Mouse (Mus musculus) heart, adult 8-10 months (tissue): Measurements from ENCODE around the gene Mtg2. TPM values are rescaled to one million over a fixed set of nuclear protein-coding genes. Genes with fewer than 3 reads are reported as not detected.
A peak's percentile ranks its signal among the peaks of the same experiment; 100 is the strongest.

Experiments used
- DNase-seq: peaks from one replicate; pipeline ENCODE4 v3.0.0; 2022; ENCODE audit warnings: low spot score
- total RNA-seq, 4 experiments: library from RNA; stranded (reverse); gene quantifications; 2 replicates each; pipeline ENCODE4 v1.2.4; 2022

Mtg2 gene
- total RNA-seq, 4 experiments from 2014 or later, result 29.1 to 34.0 (median 30.1) TPM

DNA sequence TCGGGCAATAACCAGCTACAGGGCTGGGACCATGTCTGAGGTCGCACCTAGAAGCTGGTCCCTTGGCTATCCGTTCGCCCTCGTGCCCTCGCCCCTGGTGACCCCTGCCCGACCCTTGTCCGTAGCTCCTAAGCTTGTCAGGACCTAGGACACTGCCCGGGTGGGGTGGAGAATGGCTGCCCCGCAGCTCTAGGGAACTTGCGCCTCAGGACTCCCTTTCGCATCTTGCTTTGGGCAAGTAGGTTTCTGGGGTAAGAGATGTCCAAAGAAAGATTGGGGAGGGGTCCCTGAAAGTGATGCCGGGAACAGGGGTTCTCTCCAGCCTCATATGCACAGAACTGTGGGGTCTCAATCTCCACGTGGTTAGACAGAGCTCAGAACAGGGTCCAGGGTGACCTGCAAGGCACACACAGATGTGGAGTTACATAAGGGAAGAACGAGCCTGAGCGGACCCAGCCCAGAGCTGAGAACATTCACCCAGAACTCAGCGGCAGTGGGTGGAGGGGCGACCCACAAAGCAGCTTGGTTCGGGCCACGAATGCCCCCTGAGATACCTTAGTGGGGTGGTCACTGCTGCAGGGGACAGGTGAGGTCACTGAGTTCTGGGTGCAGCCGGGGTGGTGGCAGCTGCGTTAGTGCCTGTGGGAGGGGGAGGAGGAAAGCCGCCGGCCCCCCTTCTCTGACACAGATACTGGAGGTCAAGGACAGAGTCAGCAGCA lies 34.4 kb downstream of the Mtg2 start:
- DNase-seq, result no peak

DNA sequence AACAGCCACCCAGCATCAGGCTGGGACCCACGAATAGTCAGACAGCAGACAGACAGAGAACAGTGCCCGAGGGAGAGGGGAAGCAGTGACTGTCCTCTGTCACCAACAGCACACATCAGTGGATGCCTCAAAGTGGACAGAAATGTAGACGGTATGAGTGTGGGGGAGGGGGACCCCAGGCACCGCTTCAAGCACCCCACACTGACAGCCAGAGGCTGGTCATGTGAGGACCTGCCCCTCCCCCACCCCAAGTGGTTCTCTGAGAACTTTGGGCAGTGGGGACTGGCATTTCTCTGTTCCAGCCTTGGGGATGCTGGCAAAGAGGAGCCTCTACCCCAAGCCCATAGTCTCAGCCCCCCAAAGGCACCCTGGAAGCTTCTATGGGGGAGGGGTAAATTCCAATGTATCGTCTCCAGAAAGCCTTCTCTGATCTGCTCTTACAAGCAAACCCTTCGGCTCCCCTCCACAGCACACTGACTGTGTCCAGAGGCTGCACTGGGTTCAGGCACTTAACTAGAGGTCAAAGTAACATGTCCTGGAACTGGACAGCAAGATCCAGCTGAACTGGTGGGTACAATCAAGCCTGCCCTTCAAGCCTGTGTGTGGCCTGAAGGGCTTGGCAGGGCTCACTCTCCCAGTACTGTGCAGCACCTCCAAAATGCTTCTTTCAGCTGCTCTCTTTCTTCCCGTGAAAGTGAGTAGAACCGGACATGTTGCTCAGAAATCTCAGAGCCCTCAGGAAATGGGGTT lies 35.2 kb downstream of the Mtg2 start:
- DNase-seq, result no peak

DNA sequence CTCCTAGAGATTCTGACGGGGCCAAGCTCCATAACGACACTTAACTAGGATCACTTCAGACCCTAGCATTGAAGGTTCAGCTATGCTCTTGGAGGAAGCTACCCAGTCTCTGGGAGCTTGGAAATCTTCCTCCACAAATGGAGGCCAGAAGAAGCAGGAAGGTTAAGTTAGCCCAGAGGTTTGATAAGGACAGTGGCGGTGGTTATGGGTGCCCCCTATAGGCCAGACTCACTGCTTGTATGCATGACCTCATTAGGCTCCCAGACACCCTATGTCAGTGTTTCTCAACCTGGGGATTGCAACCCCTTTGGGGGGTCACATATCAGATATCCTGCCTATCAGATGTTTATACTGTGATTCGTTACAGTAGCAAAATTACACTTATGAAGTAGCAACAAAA lies 36.7 kb downstream of the Mtg2 start:
- no peak for DNase-seq

DNA sequence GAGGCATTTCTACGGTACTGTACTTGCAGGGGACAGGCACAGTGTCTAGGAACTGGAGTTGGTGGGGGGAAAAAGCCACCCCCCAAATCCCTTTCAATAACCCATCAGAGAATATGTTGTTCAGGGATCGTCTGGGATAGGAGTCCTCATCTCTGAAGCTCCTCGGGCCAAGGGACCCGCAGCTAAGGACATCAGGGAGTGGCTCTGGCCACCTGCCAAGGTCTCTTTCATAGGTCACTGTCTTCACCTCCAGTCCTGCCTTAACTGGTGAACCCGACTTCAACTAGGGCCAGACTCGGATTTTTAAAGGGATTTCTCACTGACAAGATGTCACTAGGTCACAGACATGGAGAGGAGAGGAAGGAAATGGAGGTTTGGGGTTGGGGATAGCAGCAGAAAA lies 37.9 kb downstream of the Mtg2 start:
- no peak for DNase-seq

DNA sequence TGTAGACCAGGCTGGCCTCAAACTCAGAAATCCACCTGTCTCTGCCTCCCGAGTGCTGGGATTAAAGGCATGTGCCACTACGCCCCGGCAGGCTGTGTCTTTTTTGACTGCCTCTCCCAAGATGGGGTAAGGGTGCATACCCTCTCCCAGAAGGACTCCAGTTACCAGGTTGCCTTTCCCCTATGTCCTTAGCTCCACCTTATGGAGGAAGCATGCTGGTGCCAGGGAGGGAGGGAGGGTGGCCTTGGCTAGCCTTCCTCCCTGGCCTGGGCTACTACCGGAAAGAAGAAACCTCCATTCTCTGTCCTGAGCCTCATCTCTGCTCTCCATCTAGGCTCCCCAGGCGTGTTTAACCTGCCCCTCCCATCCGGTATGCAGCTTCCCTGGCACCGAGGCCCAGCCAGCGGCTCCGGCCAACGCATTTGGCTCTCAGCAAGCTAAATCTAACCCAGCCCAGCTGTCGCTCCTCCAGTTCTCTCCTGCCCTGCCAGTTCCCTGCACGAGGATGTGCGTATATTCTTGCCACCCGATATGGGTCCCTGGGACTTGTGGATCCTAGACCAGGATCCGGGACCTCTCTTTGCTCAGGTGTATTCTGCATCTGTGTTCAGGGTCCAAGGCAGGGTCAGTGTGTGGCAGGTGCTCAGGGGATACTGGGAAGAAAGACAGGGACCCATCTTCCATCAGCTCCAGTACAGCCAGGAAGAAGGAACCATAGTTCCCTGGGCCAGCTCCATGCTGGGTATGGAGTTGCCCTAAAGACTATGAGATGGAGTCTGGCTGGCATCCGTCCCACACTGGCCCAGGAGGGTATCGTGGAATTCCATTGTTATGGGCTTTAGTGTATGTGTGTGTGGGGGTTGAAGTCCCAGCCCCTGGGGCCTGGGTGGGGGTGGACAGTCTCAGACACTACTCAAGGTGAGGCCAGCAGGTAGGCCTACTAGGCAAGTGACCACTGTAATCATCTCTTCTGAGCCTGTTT lies 43.8 kb downstream of the Mtg2 start:
- DNase-seq, result peak; percentile 71

DNA sequence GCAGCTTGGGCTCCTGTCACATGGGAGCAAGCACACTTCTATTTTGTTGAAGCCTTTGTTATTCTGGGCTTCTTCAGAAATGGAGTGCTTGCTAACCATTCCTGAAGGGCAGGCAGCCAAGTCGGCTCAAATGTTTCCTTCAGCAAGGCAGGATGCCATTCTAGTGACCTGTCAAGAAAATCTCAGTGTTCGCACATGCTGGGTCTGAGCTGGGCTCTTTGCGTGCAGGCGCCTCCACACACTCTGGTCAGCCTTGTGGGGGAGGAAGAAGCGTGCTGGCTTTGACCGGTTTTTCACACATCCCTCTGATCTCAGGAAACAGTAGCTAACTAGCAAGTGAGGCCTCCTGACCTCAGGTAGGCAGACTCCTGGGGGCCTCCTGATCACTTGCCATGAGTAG lies 44.9 kb downstream of the Mtg2 start:
- DNase-seq, result no peak

DNA sequence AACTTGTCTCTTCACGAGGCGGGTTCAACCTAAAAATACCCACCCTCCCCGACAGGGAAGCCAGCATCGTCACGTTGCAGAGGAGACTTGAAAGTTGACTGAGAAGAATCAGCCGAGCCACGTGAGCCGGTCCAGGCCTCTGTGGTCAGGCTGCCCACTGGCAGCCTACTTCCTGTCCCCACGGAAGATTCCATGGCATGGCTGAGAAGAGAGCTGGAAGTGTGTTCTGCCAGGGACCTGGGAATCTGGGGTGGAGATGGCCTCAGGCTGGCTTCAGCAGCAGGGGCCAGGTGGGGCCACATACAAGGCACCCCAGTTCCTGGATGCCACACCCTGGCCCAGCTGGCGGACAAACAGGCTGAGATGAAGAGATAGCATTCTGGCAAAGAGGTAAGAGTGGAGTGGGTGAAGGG lies 45.7 kb downstream of the Mtg2 start:
- peak; percentile 47 for DNase-seq

DNA sequence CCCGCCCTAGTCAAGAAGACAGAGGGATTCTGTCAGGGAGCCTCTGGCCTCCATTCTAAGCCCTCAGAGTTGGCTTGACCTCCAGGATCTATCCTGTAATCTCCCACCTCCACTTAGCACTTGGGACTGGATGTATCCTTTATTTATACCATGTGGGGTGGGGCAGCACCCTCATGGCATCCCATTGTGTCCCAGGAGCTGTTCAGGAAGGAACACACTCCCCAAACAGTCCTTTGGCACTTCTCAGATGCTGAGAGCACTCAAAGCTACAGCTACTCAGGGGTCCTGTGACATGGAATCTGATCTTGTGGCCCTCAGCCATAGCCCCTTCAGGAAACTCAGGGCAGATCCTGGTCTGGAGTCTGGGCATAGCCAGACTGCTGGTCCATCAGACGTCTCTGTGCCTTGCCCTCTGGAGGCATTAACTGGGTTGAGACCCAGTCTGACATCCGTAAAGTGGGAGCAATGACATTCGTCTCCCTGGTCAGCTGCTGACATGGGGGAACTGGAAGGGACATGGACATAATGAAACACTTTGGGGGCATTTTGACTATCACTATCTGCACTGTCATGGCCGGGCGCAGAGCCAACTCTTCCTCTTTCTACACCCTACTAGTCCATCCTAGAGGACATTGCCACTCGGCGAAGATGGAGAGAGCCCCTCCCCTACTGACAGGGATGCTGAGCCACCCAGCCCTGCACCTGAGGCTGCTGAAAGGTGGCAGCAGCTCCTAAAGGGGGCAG lies 46.5 kb downstream of the Mtg2 start:
- DNase-seq, result no peak

DNA sequence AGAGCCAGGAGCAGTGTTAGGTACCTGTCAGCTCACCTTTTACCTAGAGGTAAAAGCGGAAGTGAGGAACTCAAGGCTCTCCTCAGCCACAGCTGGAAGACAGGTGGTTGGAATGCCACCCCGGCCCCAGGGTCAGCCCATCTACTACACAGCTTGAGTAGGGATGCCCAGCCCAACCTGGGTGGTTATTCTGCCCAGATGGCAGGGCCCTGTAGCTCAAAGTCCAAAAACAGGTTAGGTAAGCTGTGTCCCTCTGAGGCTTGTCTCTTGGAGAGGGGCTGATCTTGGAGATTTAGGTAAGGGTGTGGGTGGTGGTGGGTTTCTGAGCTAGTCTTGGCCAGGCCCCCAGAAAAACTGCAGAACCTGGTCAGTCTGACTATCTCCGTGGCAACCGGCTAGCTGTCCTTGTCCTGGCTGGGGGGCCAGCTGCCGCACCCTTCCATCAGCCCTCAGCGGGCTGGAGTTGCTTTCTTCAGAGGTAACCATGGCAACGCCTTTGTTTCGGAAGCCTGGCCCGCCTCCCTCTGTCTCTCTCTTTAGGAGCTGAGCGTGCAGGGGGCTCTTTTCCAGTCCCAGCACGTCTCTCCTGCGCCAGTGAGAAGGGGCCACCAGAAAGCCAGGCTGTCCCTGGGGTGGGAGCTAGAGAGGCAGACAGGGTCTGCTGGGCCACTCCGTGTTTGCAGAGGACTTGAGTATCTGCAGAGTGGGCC lies 47.3 kb downstream of the Mtg2 start:
- no peak for DNase-seq

DNA sequence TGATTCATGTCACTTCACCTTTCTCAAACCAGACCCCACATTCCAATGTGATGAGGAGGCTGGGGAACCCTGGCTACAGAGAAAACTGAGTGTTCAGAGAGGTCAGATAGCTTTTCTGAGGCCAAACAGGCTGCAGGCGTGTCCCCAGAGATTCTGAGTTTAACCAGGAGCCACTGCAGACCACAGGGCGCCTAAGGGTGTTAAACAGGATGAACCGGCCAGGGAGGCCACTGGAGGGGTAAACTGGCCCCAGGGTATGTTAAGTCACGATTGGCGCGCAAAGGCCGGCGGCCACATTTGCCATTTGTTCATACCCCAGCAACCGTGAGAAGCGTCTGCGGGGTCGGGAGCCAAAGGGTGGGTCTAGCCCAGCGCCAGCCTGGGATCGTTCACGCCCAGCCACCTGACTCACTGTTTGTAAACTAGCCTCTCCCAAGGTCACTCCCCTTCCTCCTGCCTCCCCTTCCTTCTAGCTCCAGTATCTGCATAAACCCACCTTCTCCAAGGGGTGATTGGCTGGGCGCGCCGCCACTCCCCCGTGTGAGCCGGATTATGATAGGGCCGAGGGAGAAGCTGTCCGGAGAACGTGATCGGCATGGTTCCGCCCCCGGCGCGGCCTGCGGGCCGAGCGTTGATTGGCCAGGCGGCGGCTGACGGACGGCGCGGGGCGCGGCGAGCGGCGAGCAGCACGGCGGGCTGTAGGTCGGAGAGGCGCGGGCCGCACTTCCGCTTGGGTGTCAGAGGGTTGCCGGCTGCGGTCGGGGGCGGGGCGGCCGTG lies 48.5 kb downstream of the Mtg2 start, which contains the start of gene Osbpl2:
Gene Osbpl2 (plus strand): TSS at position 646 of the 778 bp plus-strand sequence.
- peak; percentile 100 for DNase-seq

DNA sequence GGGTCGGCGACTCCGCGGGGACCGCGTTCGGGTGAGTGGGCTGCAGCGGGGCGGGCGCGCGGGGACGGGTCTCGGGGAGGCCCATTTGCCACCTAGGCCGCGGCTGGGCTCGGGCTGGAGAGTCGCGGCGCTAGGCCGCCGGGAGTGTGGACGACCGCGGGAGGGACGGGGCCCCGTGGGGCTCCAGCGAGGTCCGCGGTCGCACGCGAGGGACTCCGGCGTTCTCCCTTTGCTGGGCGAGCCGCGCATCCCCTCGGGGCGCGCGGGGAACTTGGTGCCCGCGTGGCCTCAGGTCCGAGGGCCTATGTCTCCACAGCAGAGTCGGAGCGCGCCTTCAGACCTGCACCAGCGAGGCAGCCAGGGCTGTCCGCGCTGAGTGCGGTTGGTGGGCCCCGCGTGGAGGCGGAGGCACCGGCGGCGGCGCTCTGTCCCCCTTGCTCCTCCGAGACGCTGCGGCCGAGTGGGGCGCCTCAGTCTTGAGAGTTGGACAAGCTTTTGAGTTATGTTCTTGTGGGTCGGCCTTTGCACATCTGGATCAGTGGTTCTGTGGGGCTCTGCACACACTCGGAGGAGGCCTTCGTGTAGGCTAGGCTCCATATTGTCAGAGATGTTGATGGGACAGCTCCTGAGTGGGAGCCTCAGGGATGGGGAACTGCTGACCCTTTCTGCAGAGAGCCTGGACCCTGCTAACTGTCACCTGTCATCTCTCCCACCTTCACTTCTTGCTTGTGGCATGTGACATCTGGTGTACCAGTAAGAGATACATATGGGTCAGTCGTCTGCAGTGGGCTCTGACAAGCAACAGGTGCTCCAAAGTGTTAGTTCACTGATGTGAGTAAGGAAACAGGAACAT lies 49.3 kb downstream of the Mtg2 start:
- no peak for DNase-seq

DNA sequence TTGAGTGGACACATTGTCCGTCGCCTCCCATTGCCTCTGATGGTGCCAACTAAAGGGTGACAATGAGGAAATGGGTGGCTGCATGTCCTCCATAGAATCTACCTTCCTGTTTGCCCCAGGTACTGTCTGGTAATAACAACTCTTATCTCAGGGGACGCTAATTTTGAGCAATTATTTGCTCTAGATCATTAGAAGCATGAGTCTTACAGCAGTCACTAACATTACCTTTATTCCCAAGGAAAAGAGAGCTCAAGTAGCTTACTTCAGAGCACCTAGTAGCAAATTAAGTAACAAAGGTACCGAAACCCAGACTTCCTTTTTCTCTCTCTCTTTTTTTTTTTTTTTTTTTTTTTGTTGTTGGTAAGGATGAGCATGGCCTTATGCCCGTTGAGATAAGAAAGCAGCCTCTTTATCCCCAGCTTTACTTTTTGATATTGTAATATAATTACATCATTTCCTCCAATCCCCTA lies 49.9 kb downstream of the Mtg2 start:
- DNase-seq, result no peak

DNA sequence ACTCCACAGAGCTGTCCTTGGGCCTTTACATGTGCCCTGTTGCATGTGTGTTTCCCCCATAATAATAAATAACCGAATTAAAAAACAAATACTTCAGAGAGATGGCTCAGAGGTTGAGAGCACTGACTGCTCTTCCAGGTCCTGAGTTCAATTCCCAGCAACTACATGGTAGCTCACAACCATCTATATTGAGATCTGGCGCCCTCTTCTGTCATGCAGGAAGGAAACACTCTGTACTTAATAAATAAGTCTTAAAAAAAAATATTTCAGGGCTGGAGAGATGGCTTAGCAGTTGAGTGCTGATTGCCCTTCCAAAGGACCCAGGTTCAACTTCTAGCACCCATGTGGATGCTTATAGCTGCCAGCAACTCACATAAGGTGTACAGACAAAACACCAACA lies 53.8 kb downstream of the Mtg2 start:
- no peak for DNase-seq

DNA sequence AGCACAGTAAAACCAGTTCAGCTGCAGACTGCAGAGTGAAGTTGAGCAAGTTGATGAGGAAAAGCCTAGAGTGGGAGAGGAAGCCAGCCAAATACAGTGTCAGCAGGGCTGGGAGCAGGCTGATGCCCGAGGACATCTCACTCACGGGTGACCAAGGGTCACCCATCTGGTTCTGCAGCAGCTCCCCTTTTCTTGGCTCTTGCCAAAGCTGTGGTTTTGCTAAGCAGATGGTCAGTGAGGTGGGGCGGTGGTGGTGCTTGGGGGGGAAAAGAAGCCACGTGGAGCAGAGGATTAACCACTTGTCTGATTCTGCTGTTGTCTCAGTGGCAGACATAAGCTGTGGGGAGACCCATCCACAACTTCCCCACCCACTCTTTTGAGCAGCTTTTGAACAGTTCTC lies 55.8 kb downstream of the Mtg2 start:
- DNase-seq, result peak; percentile 44

DNA sequence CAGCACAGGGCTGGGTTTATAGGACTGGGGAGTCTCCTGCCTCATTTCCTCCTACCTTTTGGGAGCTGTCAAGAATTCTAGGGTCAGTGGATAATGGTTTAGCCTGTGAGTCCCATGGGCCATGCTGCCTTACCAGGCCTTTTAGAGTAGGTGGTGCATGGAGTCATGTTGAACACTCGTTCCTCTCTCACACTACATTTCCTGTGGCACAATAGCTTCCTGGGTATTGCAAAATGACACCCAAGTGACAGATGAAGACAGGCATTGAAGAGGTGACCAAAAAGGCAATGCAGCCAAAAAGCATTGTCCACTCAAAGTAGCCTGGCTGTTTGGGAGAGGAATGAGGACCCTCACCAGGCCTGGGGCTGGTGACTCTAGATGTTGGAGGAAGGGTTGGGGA lies 57.3 kb downstream of the Mtg2 start:
- DNase-seq, result no peak

DNA sequence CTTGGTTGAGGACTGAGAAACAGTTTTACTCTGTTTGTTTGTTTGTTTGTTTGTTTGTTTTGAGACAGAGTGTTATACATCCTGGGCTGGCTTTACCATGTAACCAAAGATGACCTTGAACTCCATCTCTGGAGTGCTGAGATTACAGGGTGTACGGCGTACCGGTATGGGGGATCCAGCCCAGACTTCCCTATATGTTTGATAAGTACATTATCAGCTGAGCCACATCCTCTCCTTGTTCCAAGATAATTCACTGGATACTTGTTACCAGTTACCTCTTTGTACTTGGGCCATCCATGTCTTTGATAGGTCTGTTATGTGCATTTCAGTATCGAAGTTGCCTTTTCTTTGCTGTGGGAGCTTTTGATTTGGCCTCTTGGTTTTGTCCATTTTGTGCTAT lies 62.8 kb downstream of the Mtg2 start:
- no peak for DNase-seq

DNA sequence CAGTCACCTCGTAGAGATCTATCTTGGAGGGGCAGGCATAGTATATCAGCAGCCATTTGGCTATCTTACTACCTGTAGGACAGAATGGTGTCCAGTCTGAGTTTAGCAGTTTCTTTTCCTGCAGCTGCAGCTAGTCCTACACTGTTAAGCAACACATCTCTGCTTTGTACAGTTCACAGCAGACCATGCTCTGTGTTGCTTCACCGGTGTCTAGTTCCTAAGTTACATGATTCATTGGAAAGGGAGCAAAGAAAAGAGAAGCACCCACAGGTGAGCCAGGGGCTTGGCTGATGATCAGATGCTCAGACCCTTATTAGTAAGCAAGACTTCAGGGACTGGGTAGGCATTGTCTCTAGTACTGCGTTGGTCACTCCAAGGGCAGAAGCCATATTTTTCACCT lies 63.5 kb downstream of the Mtg2 start:
- DNase-seq, result no peak

DNA sequence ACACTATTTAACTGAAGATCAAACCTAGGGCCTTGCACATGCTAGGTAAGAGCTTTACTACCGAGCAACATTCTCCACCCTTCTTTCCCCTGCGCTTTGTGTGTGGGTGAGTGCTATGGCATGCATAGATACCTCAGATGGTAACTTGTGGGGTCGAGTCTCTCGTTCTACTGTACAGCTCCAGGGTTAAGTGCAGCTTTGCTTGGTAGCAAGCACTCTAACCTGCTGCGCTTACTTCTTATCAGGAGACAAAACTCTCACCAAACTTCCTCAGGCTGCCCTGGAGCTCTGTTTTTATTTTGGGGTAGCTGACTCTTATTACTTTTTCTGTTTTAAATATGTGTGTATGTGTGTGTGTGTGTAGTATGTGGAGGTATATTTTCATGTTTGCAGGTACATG lies 65.0 kb downstream of the Mtg2 start:
- DNase-seq, result no peak
